Mouse (Mus musculus) adrenal gland, postnatal 36 days (tissue): Measurements from ENCODE around the gene Pnmal2. TPM values are rescaled to one million over a fixed set of nuclear protein-coding genes. Genes with fewer than 3 reads are reported as not detected.

Source experiments
- DNase-seq, 2 experiments: peaks; one replicate each; pipeline ENCODE4 v3.0.0; 2021; ENCODE audit warnings: mixed read lengths in 1 of 2
- total RNA-seq, 2 experiments: library from RNA; stranded (reverse); gene quantifications; 2 replicates each; pipeline ENCODE4 v1.2.3; 2021

Pnmal2 gene
- total RNA-seq, 2 experiments from 2014 or later, result 21.9 to 32.4 TPM

GRCm38 (mm10) chr7:16916342-16917265 is 27.9 kb upstream of the Pnmal2 start:
- peak in 1 of 2 experiments; percentile 53 for DNase-seq

- no peak for DNase-seq
These were observed 27.0 kb upstream of the Pnmal2 start for GRCm38 (mm10) chr7:16917447-16917846.

GRCm38 (mm10) chr7:16918014-16918413 is 26.5 kb upstream of the Pnmal2 start:
- no peak for DNase-seq

GRCm38 (mm10) chr7:16918670-16919069 is 25.8 kb upstream of the Pnmal2 start:
- no peak for DNase-seq

GRCm38 (mm10) chr7:16919395-16920149 is 24.9 kb upstream of the Pnmal2 start:
- peak; percentile 72 to 75 for DNase-seq

GRCm38 (mm10) chr7:16920150-16920579 is 24.3 kb upstream of the Pnmal2 start:
- no peak for DNase-seq

GRCm38 (mm10) chr7:16920818-16921791 is 23.4 kb upstream of the Pnmal2 start:
- DNase-seq, result peak; percentile 60 to 64

- no peak for DNase-seq
These were observed 22.6 kb upstream of the Pnmal2 start for GRCm38 (mm10) chr7:16921881-16922335.

GRCm38 (mm10) chr7:16922360-16922973 is 22.0 kb upstream of the Pnmal2 start:
- peak in 1 of 2 experiments; percentile 56 for DNase-seq

- peak; percentile 52 to 55 for DNase-seq
These were observed 21.0 kb upstream of the Pnmal2 start for GRCm38 (mm10) chr7:16923283-16924036.

- DNase-seq, result peak; percentile 99
These were observed 20.2 kb upstream of the Pnmal2 start, which contains the start of gene Calm3 for GRCm38 (mm10) chr7:16924037-16924834. TSS of gene Calm3 (minus strand) at chr7:16924114.

GRCm38 (mm10) chr7:16928341-16928740 is 16.1 kb upstream of the Pnmal2 start:
- no peak for DNase-seq

- DNase-seq, result peak; percentile 66 to 71
These were observed 13.6 kb upstream of the Pnmal2 start for GRCm38 (mm10) chr7:16930850-16931249.

- DNase-seq, result peak; percentile 83 to 86
These were observed 12.4 kb upstream of the Pnmal2 start for GRCm38 (mm10) chr7:16931968-16932627.

GRCm38 (mm10) chr7:16932704-16933577 is 11.5 kb upstream of the Pnmal2 start:
- peak in 1 of 2 experiments; percentile 70 for DNase-seq

GRCm38 (mm10) chr7:16937312-16937711 is 7.2 kb upstream of the Pnmal2 start:
- DNase-seq, result no peak

GRCm38 (mm10) chr7:16938117-16938791 is 6.2 kb upstream of the Pnmal2 start:
- DNase-seq, result no peak
